Mouse (Mus musculus) olfactory bulb, adult 2 months (tissue): ENCODE data around the gene Gsg1l. TPM values are rescaled to one million over a fixed set of nuclear protein-coding genes. Genes with fewer than 3 reads are reported as not detected.

Source experiments
- H3K27ac ChIP-seq: fragments of 200-500 bp; 2 replicates; pipeline ENCODE4 v1.5.1; 2012; ENCODE audit warnings: low read depth, low read length; ENCODE audit not compliant: insufficient read depth
- H3K4me1 ChIP-seq: fragments of 200-500 bp; 2 replicates; pipeline ENCODE4 v1.6.1; 2012; ENCODE audit warnings: low read length; ENCODE audit not compliant: control insufficient read depth, insufficient read depth
- H3K4me3 ChIP-seq: fragments of 200-500 bp; 2 replicates; pipeline ENCODE4 v1.5.1; 2012; ENCODE audit warnings: mild to moderate bottlenecking, low read depth, low read length, moderate library complexity; ENCODE audit not compliant: insufficient read depth
- CTCF ChIP-seq: fragments of 200-500 bp; IDR thresholded peaks from 2 replicates; pipeline ENCODE4 v1.5.1; 2012; ENCODE audit warnings: low read depth, mild to moderate bottlenecking, low read length, moderate library complexity; ENCODE audit not compliant: insufficient read depth
- POLR2A ChIP-seq: fragments of 200-500 bp; IDR thresholded peaks from 2 replicates; pipeline ENCODE4 v1.6.1; 2012; ENCODE audit warnings: mild to moderate bottlenecking, low read depth, low read length, moderate library complexity; ENCODE audit not compliant: insufficient read depth
- WGBS: fragments of 180-500 bp; shearing (Covaris S2); methylation state at CpG from one replicate; pipeline ENCODE4 v1.1.7; 2018; 5-methylcytosine and 5-hydroxymethylcytosine counted together
- polyA plus RNA-seq: library from polyadenylated mRNA; stranded (reverse); fragments of >200 nt; gene quantifications from 2 replicates; pipeline ENCODE4 v1.2.4, GENCODE M21; 2012; ENCODE audit warnings: low replicate concordance; ENCODE audit not compliant: missing spikeins, insufficient read depth, insufficient read length

Gene Gsg1l
- polyA plus RNA-seq, 1 experiment: not detected

- TF ChIP-seq POLR2A: no peak; the same call in 1 of the 2 replicates
- TF ChIP-seq CTCF: no peak
- H3K27ac ChIP-seq: peak overlapping the region; percentile 25; the same call in 1 of the 2 replicates
- no peak overlapping the region for H3K4me3 ChIP-seq
- peaks cover 19% of the 10 kb centered on the region for H3K4me1 ChIP-seq
- 45% methylated on average over 12 of the region's 12 CpGs for WGBS
Measured at GRCm38 (mm10) chr7:125983902-125984841, 98.0 kb downstream of the Gsg1l start.

GRCm38 (mm10) chr7:125979591-125979990 is 102.6 kb downstream of the Gsg1l start:
- Histone ChIP-seq H3K4me1 (peaks cover 21% of the 10 kb centered on the region), H3K27ac (no peak overlapping the region), H3K4me3 (no peak overlapping the region)
- 84% methylated on average over 8 of the region's 8 CpGs for WGBS
- TF ChIP-seq POLR2A (no peak), CTCF (no peak)

DNA sequence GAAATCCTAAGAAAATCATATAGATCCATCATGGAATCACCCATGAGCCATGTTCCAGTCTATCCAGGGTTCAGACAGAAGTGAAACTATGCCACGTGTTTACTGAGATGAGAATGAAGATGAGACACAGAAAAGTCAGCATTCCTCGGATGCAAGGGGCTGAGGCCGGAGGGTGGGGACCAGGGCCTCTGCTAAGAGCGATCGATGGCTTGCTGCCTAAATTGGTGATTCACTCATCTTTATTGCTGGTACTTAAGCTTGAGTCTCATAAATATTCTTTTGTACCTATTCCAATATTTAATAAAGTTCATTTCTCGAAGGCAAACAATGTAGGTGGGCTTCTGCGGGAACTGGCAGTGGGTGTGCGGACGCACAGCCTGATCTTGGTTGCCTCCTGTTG is 105.5 kb downstream of the Gsg1l start:
- TF ChIP-seq CTCF: no peak
- TF ChIP-seq POLR2A: no peak
- Histone ChIP-seq H3K27ac (no peak overlapping the region), H3K4me1 (0 out of 2 replicates have a peak, but pooled peaks cover 3% of the 10 kb centered on the region), H3K4me3 (no peak overlapping the region)
- 91% methylated on average over 9 of the region's 9 CpGs for WGBS

DNA sequence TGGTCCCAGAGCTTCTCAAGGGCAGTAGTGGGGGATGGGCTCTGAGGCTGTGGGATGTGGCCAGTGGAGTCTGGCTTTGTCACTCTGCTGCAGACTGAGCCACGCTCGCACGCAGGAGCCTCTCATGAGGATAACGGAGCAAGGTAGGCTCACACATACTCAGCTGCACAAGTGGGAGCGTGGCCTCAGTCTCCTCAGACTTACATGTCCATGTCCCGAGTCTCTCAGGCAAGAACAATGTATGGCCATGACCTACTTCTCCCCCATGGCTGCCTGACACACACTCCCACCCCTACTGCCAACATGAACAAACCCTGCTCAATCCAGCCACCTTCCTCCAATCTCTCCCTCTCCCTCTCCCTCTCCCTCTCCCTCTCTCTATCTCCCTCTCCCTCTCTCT is 106.8 kb downstream of the Gsg1l start:
- no peak overlapping the region for H3K4me3 ChIP-seq
- TF ChIP-seq POLR2A (no peak), CTCF (no peak)
- no peak overlapping the region for H3K27ac ChIP-seq
- 0 out of 2 replicates have a peak, but pooled peaks cover 3% of the 10 kb centered on the region for H3K4me1 ChIP-seq
- WGBS: 87% methylated on average over 6 of the region's 6 CpGs

DNA sequence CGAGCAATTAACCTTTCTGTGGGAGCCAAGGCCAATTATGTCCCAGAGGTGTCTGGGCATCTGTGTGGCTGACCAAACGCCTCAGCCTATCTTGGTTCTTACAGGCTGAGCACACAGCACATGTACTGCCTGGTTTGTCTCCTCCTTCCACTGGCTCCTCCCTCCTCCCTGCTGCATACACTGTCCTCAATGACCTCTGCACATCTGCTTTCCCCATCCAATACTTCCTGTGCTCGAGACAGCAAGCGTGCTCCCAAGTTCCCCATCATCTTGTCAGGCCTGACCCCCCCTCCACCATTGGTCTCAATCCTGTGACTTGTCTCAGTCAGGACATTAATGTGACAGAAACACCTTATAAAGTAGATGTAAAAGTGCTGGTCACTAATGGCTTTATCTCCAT is 108.3 kb downstream of the Gsg1l start:
- Histone ChIP-seq H3K4me3 (no peak overlapping the region), H3K27ac (no peak overlapping the region), H3K4me1 (0 out of 2 replicates have a peak, but pooled peaks cover 3% of the 10 kb centered on the region)
- 80% methylated on average over 4 of the region's 4 CpGs for whole genome bisulfite sequencing
- no peak for TF ChIP-seq POLR2A
- TF ChIP-seq CTCF: no peak

- Histone ChIP-seq H3K4me3 (no peak overlapping the region), H3K4me1 (0 out of 2 replicates have a peak, but pooled peaks cover 3% of the 10 kb centered on the region), H3K27ac (no peak overlapping the region)
- no peak for TF ChIP-seq CTCF
- TF ChIP-seq POLR2A: no peak
- WGBS: 60% methylated on average over 6 of the region's 6 CpGs
Measured at GRCm38 (mm10) chr7:125972776-125973175, 109.4 kb downstream of the Gsg1l start.

DNA sequence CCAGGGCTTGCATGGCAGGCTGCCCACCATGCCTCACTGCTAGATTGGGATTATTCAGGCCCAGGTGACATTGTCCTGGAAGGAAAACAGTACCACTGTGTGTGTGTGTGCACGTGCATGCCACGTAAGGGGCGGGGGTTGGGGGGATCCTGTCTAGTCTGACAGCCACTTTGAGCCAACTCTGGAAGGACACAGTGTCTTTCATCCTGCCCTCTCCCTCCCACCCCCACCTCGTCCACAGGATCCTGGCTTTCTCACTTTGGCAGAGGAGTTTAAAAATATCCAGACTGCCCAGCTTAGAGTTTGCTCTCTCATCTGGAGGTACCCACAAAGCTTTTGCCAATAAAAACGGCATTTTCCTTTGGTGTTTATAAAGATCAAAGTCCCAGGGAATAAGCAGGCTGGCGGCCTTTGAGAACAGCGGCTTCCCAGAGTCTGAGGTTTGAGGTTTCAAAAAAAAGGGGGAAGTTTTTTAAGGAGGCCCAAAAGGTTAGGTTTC is 110.0 kb downstream of the Gsg1l start:
- Histone ChIP-seq H3K4me3 (no peak overlapping the region), H3K27ac (no peak overlapping the region)

GRCm38 (mm10) chr7:125969076-125969475 is 113.1 kb downstream of the Gsg1l start:
- TF ChIP-seq CTCF (no peak), POLR2A (no peak)
- WGBS: 92% methylated on average over 3 of the region's 3 CpGs
- no peaks in the 10 kb centered on the region for H3K4me1 ChIP-seq
- H3K4me3 ChIP-seq: no peak overlapping the region
- no peak overlapping the region for H3K27ac ChIP-seq

More for the DNA sequence above, 110.0 kb downstream of the Gsg1l start:
- WGBS: 63% methylated on average over 7 of the region's 7 CpGs
- H3K4me1 ChIP-seq: 0 out of 2 replicates have a peak, but pooled peaks cover 3% of the 10 kb centered on the region
- TF ChIP-seq CTCF: no peak
- TF ChIP-seq POLR2A: no peak

DNA sequence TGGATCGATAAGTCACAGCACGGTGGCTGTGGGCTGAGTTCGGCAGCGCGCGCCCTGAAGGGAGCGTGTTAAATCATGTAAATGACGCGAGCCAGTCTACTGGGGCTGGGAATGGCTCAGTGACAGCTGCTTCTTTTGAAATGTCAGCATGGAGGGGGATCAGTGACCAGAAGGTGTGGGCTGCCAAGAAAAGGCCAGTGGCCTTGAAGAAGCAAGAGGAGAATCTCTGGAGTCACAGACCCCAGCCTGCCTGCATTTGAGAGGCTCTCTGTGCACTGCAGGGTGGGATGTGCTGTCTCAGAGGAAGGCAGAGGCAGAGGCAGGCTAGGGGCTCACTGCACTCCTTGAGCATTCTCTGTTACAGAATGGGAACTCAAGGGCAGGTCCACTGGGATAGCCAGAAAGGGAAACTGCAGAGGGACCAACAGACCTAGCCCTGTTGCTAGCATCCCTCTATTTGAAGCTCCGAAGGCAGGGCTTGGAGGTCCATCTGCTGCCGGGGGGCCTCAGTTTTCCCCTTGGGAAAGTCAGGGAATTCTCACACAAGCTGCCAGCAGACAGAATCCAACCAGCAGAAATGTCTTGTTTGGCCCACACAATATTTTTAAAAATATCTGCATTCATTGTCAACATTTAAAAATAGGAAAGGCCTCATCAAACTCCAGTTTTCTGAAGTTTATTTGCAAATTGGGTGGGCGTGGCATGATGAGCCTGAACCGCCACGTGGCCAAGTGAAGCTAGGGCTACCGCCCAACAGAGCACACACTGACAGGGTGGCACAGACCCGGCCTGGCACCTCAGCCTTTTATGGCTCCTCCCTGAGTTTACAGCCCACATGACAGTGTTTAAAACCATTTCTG is 115.6 kb downstream of the Gsg1l start:
- no peak overlapping the region for H3K27ac ChIP-seq
- no peak overlapping the region for H3K4me3 ChIP-seq
- WGBS: 77% methylated on average over 16 of the region's 16 CpGs
- TF ChIP-seq POLR2A (no peak), CTCF (no peak)
- H3K4me1 ChIP-seq: no peaks in the 10 kb centered on the region
